Comparison of ENCODE assay signal across 10 mouse cellular contexts in the genomic region with DNA sequence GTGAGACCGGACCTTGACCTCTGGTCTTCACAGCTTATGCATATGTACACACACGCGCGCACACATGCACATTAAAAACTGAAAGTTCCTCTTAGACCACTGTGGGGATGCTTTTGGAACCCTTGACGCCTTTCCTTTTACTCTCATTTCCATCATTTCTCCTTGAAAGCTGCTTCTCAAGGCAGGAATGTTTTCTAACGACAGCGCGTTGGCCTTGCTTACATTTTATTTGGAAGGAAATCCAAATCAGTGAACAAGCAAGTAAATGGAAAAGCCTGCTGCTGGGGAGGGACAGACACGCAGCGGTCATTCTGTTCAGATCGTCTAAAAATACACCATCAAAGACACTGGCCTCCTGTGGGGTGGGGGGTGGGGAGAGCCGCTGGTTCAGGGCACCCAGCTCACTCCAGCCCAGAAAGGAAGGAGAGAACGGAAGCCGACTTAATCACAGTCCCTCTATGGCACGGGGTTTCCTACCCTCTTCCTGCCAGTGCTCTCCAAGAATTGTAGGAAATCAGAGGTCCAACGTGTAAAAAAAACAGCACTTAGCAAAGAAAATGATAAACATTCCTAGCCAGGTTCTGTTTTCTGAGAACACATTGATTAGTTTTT.
A peak's percentile ranks its signal among the peaks of the same experiment; 100 is the strongest.
DNase-seq lines count a peak whose midpoint lies in the region; ATAC-seq lines count a peak whose summit lies in the region.
"Had no signal": no experiment of that assay in that cellular context is flagged by ENCODE, and none has a peak within 500 bp of the region (broad histone marks: within the 10 kb centered on the region; RNA-seq: fewer than 3 reads in every experiment).

No protein-coding gene starts in this region.

- no peaks in the 10 kb centered on the region for H3K27me3 ChIP-seq in hindbrain, embryonic 10.5 days (ENCODE audit: insufficient read depth, poor library complexity, severe bottlenecking)
- H3K27me3 ChIP-seq in hindbrain, embryonic 11.5 days (ENCODE audit: control insufficient read depth, insufficient read depth, low read length): no peaks in the 10 kb centered on the region
- no peaks in the 10 kb centered on the region for H3K27me3 ChIP-seq in heart, embryonic 15.5 days
- H3K27me3 ChIP-seq: embryonic facial prominence, embryonic 12.5 days had no signal

- H3K4me2 ChIP-seq in hindbrain, embryonic 11.5 days (replicated peaks; ENCODE audit: low read depth, low read length): no peak overlapping the region
- H3K4me2 ChIP-seq in heart, embryonic 15.5 days: peak overlapping the region; percentile 38
- H3K4me2 ChIP-seq: embryonic facial prominence, embryonic 12.5 days; midbrain, embryonic 11.5 days had no signal

- H3K9me3 ChIP-seq in hindbrain, embryonic 10.5 days: no peaks in the 10 kb centered on the region
- no peaks in the 10 kb centered on the region for H3K9me3 ChIP-seq in hindbrain, embryonic 11.5 days (ENCODE audit: control insufficient read depth, low read length)
- no peaks in the 10 kb centered on the region for H3K9me3 ChIP-seq in heart, embryonic 15.5 days (replicated peaks)
- H3K9me3 ChIP-seq: embryonic facial prominence, embryonic 12.5 days had no signal

- H3K9ac ChIP-seq in hindbrain, embryonic 11.5 days (ENCODE audit: low read depth, low read length): no peak overlapping the region
- H3K9ac ChIP-seq in heart, embryonic 15.5 days: no peak overlapping the region
- H3K9ac ChIP-seq: embryonic facial prominence, embryonic 12.5 days had no signal

- WGBS in hindbrain, embryonic 10.5 days: 57% methylated on average over 16 of the region's 16 CpGs
- WGBS in hindbrain, embryonic 11.5 days: 57% methylated on average over 16 of the region's 16 CpGs
- WGBS in heart, embryonic 15.5 days: 27% methylated on average over 16 of the region's 16 CpGs

- no peak for ATAC-seq in hindbrain, embryonic 11.5 days (ENCODE audit: low FRiP score)
- ATAC-seq in heart, embryonic 15.5 days (replicated peaks; ENCODE audit: insufficient number of reproducible peaks, insufficient read depth, low FRiP score, low read depth): peak; percentile 83

- H3K4me3 ChIP-seq in hindbrain, embryonic 10.5 days: no peak overlapping the region
- no peak overlapping the region for H3K4me3 ChIP-seq in hindbrain, embryonic 11.5 days (ENCODE audit: low read depth, low read length)
- H3K4me3 ChIP-seq in heart, embryonic 15.5 days: no peak overlapping the region; the same call in 1 of the 2 replicates
- H3K4me3 ChIP-seq: embryonic facial prominence, embryonic 12.5 days had no signal

- no peaks in the 10 kb centered on the region for H3K36me3 ChIP-seq in hindbrain, embryonic 10.5 days
- H3K36me3 ChIP-seq in hindbrain, embryonic 11.5 days (ENCODE audit: control insufficient read depth, insufficient read depth, low read length): no peaks in the 10 kb centered on the region
- H3K36me3 ChIP-seq in heart, embryonic 15.5 days: no peaks in the 10 kb centered on the region
- H3K36me3 ChIP-seq: embryonic facial prominence, embryonic 12.5 days had no signal

- peak overlapping the region; percentile 53; the same call in 1 of the 2 replicates for H3K27ac ChIP-seq in hindbrain, embryonic 10.5 days
- H3K27ac ChIP-seq in hindbrain, embryonic 11.5 days (ENCODE audit: low read depth, low read length): no peak overlapping the region
- peak overlapping the region; percentile 73 for H3K27ac ChIP-seq in heart, embryonic 15.5 days
- H3K27ac ChIP-seq: embryonic facial prominence, embryonic 12.5 days had no signal

- H3K4me1 ChIP-seq in hindbrain, embryonic 10.5 days (replicated peaks): peaks cover 30% of the 10 kb centered on the region
- H3K4me1 ChIP-seq in hindbrain, embryonic 11.5 days (replicated peaks; ENCODE audit: control insufficient read depth, insufficient read depth, low read length): no peaks in the 10 kb centered on the region
- H3K4me1 ChIP-seq in heart, embryonic 15.5 days (replicated peaks): peaks cover 29% of the 10 kb centered on the region

- DNase-seq in hindbrain, embryonic 10.5 days (ENCODE audit: low spot score): no peak
- DNase-seq in hindbrain, embryonic 11.5 days (ENCODE audit: low spot score): no peak
- DNase-seq in kidney, postnatal 10 days: peak; percentile 40
- DNase-seq in skeletal muscle tissue, adult 2 months (ENCODE audit: low read depth, low spot score): peak; percentile 38
- no peak for DNase-seq in layer of hippocampus, postnatal 10 days (ENCODE audit: low spot score in 2 of 2)
- no peak for DNase-seq in embryo, embryonic 10 days (ENCODE audit: low spot score)
- DNase-seq in gastrocnemius, postnatal 10 days: no peak

Comparison
In these comparisons a context has a peak if more than half of its experiments do, and no peak if none do; other contexts are left out.
1. DNase-seq: peak in kidney, postnatal 10 days (single experiment) and skeletal muscle tissue, adult 2 months (single experiment); none in hindbrain, embryonic 10.5 days (single experiment), hindbrain, embryonic 11.5 days (single experiment), layer of hippocampus, postnatal 10 days (0 of 2), embryo, embryonic 10 days (single experiment) and gastrocnemius, postnatal 10 days (single experiment).